13 mouse cellular contexts compared by ENCODE assay signal in genomic region chr1:82385054-82385453, GRCm38 (mm10).
A peak's percentile ranks its signal among the peaks of the same experiment; 100 is the strongest.
DNase-seq lines count a peak whose midpoint lies in the region; ATAC-seq and TF ChIP-seq lines count a peak whose summit lies in the region.
"Had no signal": no experiment of that assay in that cellular context is flagged by ENCODE, and none has a peak within 500 bp of the region (broad histone marks: within the 10 kb centered on the region; RNA-seq: fewer than 3 reads in every experiment).

No protein-coding gene starts in this region.

- no peak overlapping the region for H3K27ac ChIP-seq in intestine, embryonic 14.5 days (ENCODE audit: low read depth)
- no peak overlapping the region for H3K27ac ChIP-seq in intestine, postnatal 0 days (ENCODE audit: low read depth, low read length)
- H3K27ac ChIP-seq in embryonic facial prominence, embryonic 10.5 days (replicated peaks), result peak overlapping the region; percentile 55
- 0 out of 2 replicates have a peak overlapping the region, but pooled peaks have one; percentile 31 for H3K27ac ChIP-seq in forebrain, embryonic 12.5 days
- peak overlapping the region; percentile 3; the same call in 1 of the 2 replicates for H3K27ac ChIP-seq in midbrain, embryonic 13.5 days

- no peaks in the 10 kb centered on the region for H3K36me3 ChIP-seq in intestine, embryonic 14.5 days (ENCODE audit: control insufficient read depth, insufficient read depth, low read length)
- no peaks in the 10 kb centered on the region for H3K36me3 ChIP-seq in intestine, postnatal 0 days (ENCODE audit: control insufficient read depth, insufficient read depth)
- no peaks in the 10 kb centered on the region for H3K36me3 ChIP-seq in embryonic facial prominence, embryonic 10.5 days (replicated peaks)
- H3K36me3 ChIP-seq in forebrain, embryonic 12.5 days (replicated peaks), result no peaks in the 10 kb centered on the region
- H3K36me3 ChIP-seq in midbrain, embryonic 13.5 days, result no peaks in the 10 kb centered on the region

- H3K4me2 ChIP-seq in intestine, embryonic 14.5 days (ENCODE audit: low read length), result no peak overlapping the region
- no peak overlapping the region for H3K4me2 ChIP-seq in intestine, postnatal 0 days (replicated peaks; ENCODE audit: low read depth)
- H3K4me2 ChIP-seq in forebrain, embryonic 12.5 days, result no peak overlapping the region
- no peak overlapping the region for H3K4me2 ChIP-seq in midbrain, embryonic 13.5 days (replicated peaks)

- TF ChIP-seq CTCF in intestine, postnatal 0 days (IDR thresholded peaks at IDR 0.05; ENCODE audit: low read depth), result no peak

- no peak overlapping the region for H3K9ac ChIP-seq in intestine, embryonic 14.5 days (ENCODE audit: low read length)
- H3K9ac ChIP-seq in intestine, postnatal 0 days (ENCODE audit: low read depth, low read length), result no peak overlapping the region
- H3K9ac ChIP-seq in forebrain, embryonic 12.5 days, result no peak overlapping the region
- H3K9ac ChIP-seq in midbrain, embryonic 13.5 days (replicated peaks), result no peak overlapping the region

- no peaks in the 10 kb centered on the region for H3K27me3 ChIP-seq in intestine, embryonic 14.5 days (replicated peaks; ENCODE audit: control insufficient read depth, insufficient read depth, low read length)
- H3K27me3 ChIP-seq in intestine, postnatal 0 days (replicated peaks; ENCODE audit: control insufficient read depth, insufficient read depth, low read length), result no peaks in the 10 kb centered on the region
- no peaks in the 10 kb centered on the region for H3K27me3 ChIP-seq in embryonic facial prominence, embryonic 10.5 days (replicated peaks; ENCODE audit: low read depth, poor library complexity, severe bottlenecking)
- no peaks in the 10 kb centered on the region for H3K27me3 ChIP-seq in forebrain, embryonic 12.5 days
- no peaks in the 10 kb centered on the region for H3K27me3 ChIP-seq in midbrain, embryonic 13.5 days

- no peaks in the 10 kb centered on the region for H3K9me3 ChIP-seq in intestine, embryonic 14.5 days (ENCODE audit: control insufficient read depth, low read length)
- no peaks in the 10 kb centered on the region for H3K9me3 ChIP-seq in intestine, postnatal 0 days (ENCODE audit: control insufficient read depth)
- no peaks in the 10 kb centered on the region for H3K9me3 ChIP-seq in embryonic facial prominence, embryonic 10.5 days
- H3K9me3 ChIP-seq in forebrain, embryonic 12.5 days, result no peaks in the 10 kb centered on the region
- no peaks in the 10 kb centered on the region for H3K9me3 ChIP-seq in midbrain, embryonic 13.5 days

- ATAC-seq in intestine, embryonic 14.5 days (replicated peaks; ENCODE audit: low FRiP score, low TSS enrichment, low read depth), result no peak
- no peak for ATAC-seq in intestine, postnatal 0 days
- no peak for ATAC-seq in forebrain, embryonic 12.5 days (ENCODE audit: low FRiP score)
- no peak for ATAC-seq in midbrain, embryonic 13.5 days

- no peak overlapping the region for H3K4me3 ChIP-seq in intestine, embryonic 14.5 days (ENCODE audit: low read depth, low read length)
- no peak overlapping the region for H3K4me3 ChIP-seq in intestine, postnatal 0 days (ENCODE audit: low read depth, low read length)
- no peak overlapping the region for H3K4me3 ChIP-seq in embryonic facial prominence, embryonic 10.5 days
- H3K4me3 ChIP-seq in forebrain, embryonic 12.5 days (replicated peaks), result no peak overlapping the region
- no peak overlapping the region for H3K4me3 ChIP-seq in midbrain, embryonic 13.5 days (replicated peaks)

- WGBS in intestine, embryonic 14.5 days, result 24% methylated on average over 9 of the region's 9 CpGs
- WGBS in intestine, postnatal 0 days, result 35% methylated on average over 9 of the region's 9 CpGs
- 47% methylated on average over 9 of the region's 9 CpGs for WGBS in embryonic facial prominence, embryonic 10.5 days
- WGBS in forebrain, embryonic 12.5 days, result 61% methylated on average over 9 of the region's 9 CpGs
- 61% methylated on average over 9 of the region's 9 CpGs for WGBS in midbrain, embryonic 13.5 days

- H3K4me1 ChIP-seq in intestine, embryonic 14.5 days (replicated peaks; ENCODE audit: control insufficient read depth, insufficient read depth, low read length), result 0 out of 2 replicates have a peak, but pooled peaks cover 12% of the 10 kb centered on the region
- H3K4me1 ChIP-seq in intestine, postnatal 0 days (replicated peaks; ENCODE audit: control insufficient read depth, insufficient read depth, low read length), result no peaks in the 10 kb centered on the region
- peaks cover 18% of the 10 kb centered on the region for H3K4me1 ChIP-seq in embryonic facial prominence, embryonic 10.5 days
- peaks cover 27% of the 10 kb centered on the region for H3K4me1 ChIP-seq in forebrain, embryonic 12.5 days
- H3K4me1 ChIP-seq in midbrain, embryonic 13.5 days (replicated peaks), result peaks cover 32% of the 10 kb centered on the region

- peak; percentile 48 for DNase-seq in intestine, embryonic 14.5 days (ENCODE audit: low spot score)
- DNase-seq in embryonic facial prominence, embryonic 10.5 days (ENCODE audit: low spot score), result no peak
- DNase-seq in kidney, postnatal 14 days, result no peak
- no peak for DNase-seq in testis, postnatal 10 days (ENCODE audit: low spot score)
- no peak for DNase-seq in kidney, adult 9 months
- DNase-seq: cerebellum, adult 11 months; gastrocnemius, postnatal 36 days; kidney, adult 11 months; liver; right cerebral cortex, postnatal 25 days had no signal

Comparison
In these comparisons a context has a peak if more than half of its experiments do, and no peak if none do; other contexts are left out.
1. H3K27ac ChIP-seq: peak in embryonic facial prominence, embryonic 10.5 days (single experiment), forebrain, embryonic 12.5 days (single experiment) and midbrain, embryonic 13.5 days (single experiment); none in intestine, embryonic 14.5 days (single experiment) and intestine, postnatal 0 days (single experiment).